Mouse (Mus musculus) hindbrain, embryonic 13.5 days (tissue): ENCODE data around the gene Gm21095. TPM values are rescaled to one million over a fixed set of nuclear protein-coding genes. Genes with fewer than 3 reads are reported as not detected.
"Not testable (repeated sequence)": the region's sequence is repeated elsewhere in the genome, so short reads cannot be mapped to it uniquely, and the experiment has no call there.

Experiments used
- ATAC-seq: fragments of 200-750 bp; cut with Nextera tagmentation; 2 replicates; pipeline ENCODE4 v1.8.0; 2017; ENCODE audit warnings: moderate TSS enrichment; ENCODE audit not compliant: low FRiP score
- H3K27ac ChIP-seq: fragments of 300-500 bp; sonication (generic); 2 replicates; pipeline ENCODE4 v1.5.1; 2015; ENCODE audit warnings: inconsistent platforms, mild to moderate bottlenecking, moderate library complexity
- H3K27me3 ChIP-seq: fragments of 300-500 bp; sonication (generic); 2 replicates; pipeline ENCODE4 v1.6.1; 2015; ENCODE audit warnings: mild to moderate bottlenecking, inconsistent platforms
- H3K36me3 ChIP-seq: fragments of 300-500 bp; sonication (generic); 2 replicates; pipeline ENCODE4 v1.6.1; 2015; ENCODE audit warnings: mild to moderate bottlenecking, inconsistent platforms
- H3K4me1 ChIP-seq: fragments of 300-500 bp; sonication (generic); replicated peaks from 2 replicates; pipeline ENCODE4 v1.6.1; 2015; ENCODE audit warnings: inconsistent platforms
- H3K4me2 ChIP-seq: fragments of 300-500 bp; sonication (generic); 2 replicates; pipeline ENCODE4 v1.6.1; 2015; ENCODE audit warnings: inconsistent platforms, mild to moderate bottlenecking, moderate library complexity
- H3K4me3 ChIP-seq: fragments of 300-500 bp; sonication (generic); 2 replicates; pipeline ENCODE4 v1.5.1; 2015; ENCODE audit warnings: mild to moderate bottlenecking, inconsistent platforms
- H3K9ac ChIP-seq: fragments of 300-500 bp; sonication (generic); 2 replicates; pipeline ENCODE4 v1.6.1; 2015; ENCODE audit warnings: mild to moderate bottlenecking, inconsistent platforms
- H3K9me3 ChIP-seq: fragments of 300-500 bp; sonication (generic); 2 replicates; pipeline ENCODE4 v1.6.1; 2016; ENCODE audit warnings: inconsistent platforms
- WGBS: fragments of 180-500 bp; shearing (Covaris S2); methylation state at CpG from one replicate; pipeline ENCODE4 v1.1.7; 2015; 5-methylcytosine and 5-hydroxymethylcytosine counted together
- polyA plus RNA-seq: library from polyadenylated mRNA; unstranded; fragments of >200 nt; fragmentation: Nextera tagmentation; extraction: Ambion mirVana; gene quantifications from 2 replicates; pipeline ENCODE4 v1.2.1, GENCODE M21; 2015

The Gm21095 gene
- polyA plus RNA-seq, result not detected in 2 replicates

DNA sequence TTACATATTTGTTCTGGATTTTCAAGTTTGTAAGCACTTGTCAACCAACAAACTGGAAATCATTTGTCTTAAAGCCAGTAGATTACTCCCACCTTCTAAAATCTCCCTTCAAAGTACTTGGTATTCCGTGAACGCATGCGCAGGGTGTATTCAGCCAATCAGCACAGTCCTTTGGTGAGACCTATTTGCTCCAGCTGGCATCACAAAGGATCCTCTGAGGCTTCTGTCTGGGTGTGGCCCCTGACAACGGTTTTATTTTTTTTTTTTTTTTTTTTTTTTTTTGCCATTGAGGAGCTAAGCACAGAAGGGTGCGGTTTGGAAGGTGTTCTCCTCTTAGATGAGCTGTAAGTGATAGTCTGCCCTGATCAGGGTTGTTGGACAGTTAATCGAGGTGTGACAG is at the start of gene Gm21095:
Gm21095 (plus strand) TSS at position 301 of the 400 bp plus-strand sequence.
- WGBS, result no CpG with 5 or more reads among the region's 6 CpGs
- H3K4me2 ChIP-seq, H3K27ac ChIP-seq, H3K9ac ChIP-seq, H3K36me3 ChIP-seq, H3K4me3 ChIP-seq, H3K27me3 ChIP-seq, H3K4me1 ChIP-seq, ATAC-seq, H3K9me3 ChIP-seq: not testable (repeated sequence)
